Mouse (Mus musculus) kidney, adult 18-20 months (tissue): Measurements from ENCODE around the gene Fam214a.

Experiments used
- DNase-seq: peaks from one replicate; pipeline ENCODE4 v3.0.0; 2021

The Fam214a gene

GRCm38 (mm10) chr9:74953265-74953958 is 728 bp downstream of the Fam214a start:
- peak; percentile 75 for DNase-seq

GRCm38 (mm10) chr9:74953959-74954279 is 1.2 kb downstream of the Fam214a start:
- DNase-seq, result no peak

GRCm38 (mm10) chr9:74954387-74954786 is 1.7 kb downstream of the Fam214a start:
- no peak for DNase-seq

GRCm38 (mm10) chr9:74960630-74961029 is 7.9 kb downstream of the Fam214a start:
- DNase-seq, result no peak

- no peak for DNase-seq
Observed at GRCm38 (mm10) chr9:74961073-74961575, 8.4 kb downstream of the Fam214a start.

- no peak for DNase-seq
Observed at GRCm38 (mm10) chr9:74963953-74964352, 11.3 kb downstream of the Fam214a start.

- no peak for DNase-seq
Observed at GRCm38 (mm10) chr9:74964866-74965384, 12.2 kb downstream of the Fam214a start.

- no peak for DNase-seq
Observed at GRCm38 (mm10) chr9:74966200-74966599, 13.5 kb downstream of the Fam214a start.

GRCm38 (mm10) chr9:74968647-74969428 is 16.2 kb downstream of the Fam214a start:
- no peak for DNase-seq

GRCm38 (mm10) chr9:74970591-74970990 is 17.9 kb downstream of the Fam214a start:
- DNase-seq, result no peak

GRCm38 (mm10) chr9:74971191-74971976 is 18.7 kb downstream of the Fam214a start:
- DNase-seq, result peak; percentile 38

GRCm38 (mm10) chr9:74972736-74973135 is 20.1 kb downstream of the Fam214a start:
- no peak for DNase-seq

GRCm38 (mm10) chr9:74973154-74973553 is 20.5 kb downstream of the Fam214a start:
- DNase-seq, result no peak

GRCm38 (mm10) chr9:74974758-74975157 is 22.1 kb downstream of the Fam214a start:
- no peak for DNase-seq

- DNase-seq, result peak; percentile 55
Observed at GRCm38 (mm10) chr9:74975416-74975815, 22.7 kb downstream of the Fam214a start.

GRCm38 (mm10) chr9:74975911-74976563 is 23.4 kb downstream of the Fam214a start:
- peak; percentile 87 for DNase-seq

GRCm38 (mm10) chr9:74977251-74977650 is 24.6 kb downstream of the Fam214a start:
- DNase-seq, result no peak

- no peak for DNase-seq
Observed at GRCm38 (mm10) chr9:74977962-74978361, 25.3 kb downstream of the Fam214a start.

GRCm38 (mm10) chr9:74978868-74979267 is 26.2 kb downstream of the Fam214a start:
- no peak for DNase-seq

GRCm38 (mm10) chr9:74979371-74979770 is 26.7 kb downstream of the Fam214a start:
- no peak for DNase-seq

GRCm38 (mm10) chr9:74979866-74980265 is 27.2 kb downstream of the Fam214a start:
- no peak for DNase-seq

- no peak for DNase-seq
Observed at GRCm38 (mm10) chr9:74981663-74982111, 29.0 kb downstream of the Fam214a start.

- no peak for DNase-seq
Observed at GRCm38 (mm10) chr9:74982193-74982592, 29.5 kb downstream of the Fam214a start.
